Mouse (Mus musculus): ENCODE data around the gene Lmo3. TPM values are rescaled to one million over a fixed set of nuclear protein-coding genes. Genes with fewer than 3 reads are reported as not detected.
A peak's percentile ranks its signal among the peaks of the same experiment; 100 is the strongest.

Lmo3 gene
- total and polyA plus RNA-seq, 2 experiments: not detected

DNA sequence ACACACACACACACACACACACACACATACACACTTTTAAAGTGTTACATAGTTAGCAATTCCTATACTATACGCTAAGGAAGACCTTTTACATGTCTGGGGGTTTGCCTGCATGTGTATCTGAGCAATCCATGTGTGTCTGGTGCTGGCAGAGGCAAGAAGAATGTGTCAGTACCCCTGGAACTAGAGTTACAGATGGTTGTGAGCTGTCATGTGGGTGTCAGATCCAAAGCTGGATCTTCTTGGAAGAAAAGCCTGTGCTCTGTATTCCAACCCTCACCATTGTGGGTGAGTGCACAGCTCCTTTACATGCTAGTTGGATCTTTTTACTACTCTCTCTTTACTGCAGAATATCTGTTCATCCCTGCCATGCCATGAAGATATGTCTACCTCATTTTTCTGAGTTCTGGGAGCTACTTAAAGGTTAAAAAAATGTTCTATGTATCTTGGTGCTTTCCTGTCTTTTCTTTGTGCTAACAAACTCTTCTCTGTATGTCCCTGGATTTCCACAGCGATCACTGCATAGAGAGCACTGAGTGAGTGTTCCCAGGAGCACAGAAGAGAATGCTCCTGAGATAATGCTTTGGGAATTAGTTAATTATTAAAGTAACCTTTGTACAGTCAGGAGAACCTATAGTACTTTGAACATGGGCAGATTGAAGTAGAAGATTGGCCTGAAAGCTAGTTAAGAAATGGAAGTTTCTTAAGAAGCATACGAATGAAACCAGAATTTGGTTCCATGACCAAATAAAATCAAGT is 231.0 kb downstream of the Lmo3 start:
- Histone ChIP-seq H3K27ac (replicated peaks; ENCODE audit: insufficient read depth, low read depth, low read length) (0 out of 2 replicates have a peak overlapping the region, but pooled peaks have one; percentile 16), H3K9ac (ENCODE audit: low read depth, low read length) (no peak overlapping the region), H3K79me2 (ENCODE audit: control insufficient read depth, insufficient read depth, low read length) (no peaks in the 10 kb centered on the region), H3K4me1 (ENCODE audit: control insufficient read depth, insufficient read depth, low read length) (peaks cover 6% of the 10 kb centered on the region; the same call in 1 of the 2 replicates), H3K27me3 (ENCODE audit: control insufficient read depth, insufficient read depth, low read length) (no peaks in the 10 kb centered on the region), H3K36me3 (ENCODE audit: control insufficient read depth, insufficient read depth, low read length) (no peaks in the 10 kb centered on the region), H3K4me3 (ENCODE audit: insufficient read depth, low read depth, low read length) (no peak overlapping the region)
- TF ChIP-seq CTCF (IDR thresholded peaks at IDR 0.05; ENCODE audit: low read depth, low read length): no peak
- TF ChIP-seq POLR2A (IDR thresholded peaks at IDR 0.05; ENCODE audit: extremely low read depth, insufficient read depth, low read length): no peak
- peak; percentile 89 for DNase-seq (ENCODE audit: extremely low read depth, low read depth, low spot score)
- 37% methylated on average over 3 of the region's 3 CpGs for WGBS

GRCm38 (mm10) chr6:138346558-138346957 is 235.2 kb downstream of the Lmo3 start:
- Histone ChIP-seq H3K27me3 (ENCODE audit: control insufficient read depth, insufficient read depth, low read length) (no peaks in the 10 kb centered on the region), H3K79me2 (ENCODE audit: control insufficient read depth, insufficient read depth, low read length) (no peaks in the 10 kb centered on the region), H3K36me3 (ENCODE audit: control insufficient read depth, insufficient read depth, low read length) (no peaks in the 10 kb centered on the region), H3K4me1 (ENCODE audit: control insufficient read depth, insufficient read depth, low read length) (peaks cover 6% of the 10 kb centered on the region; the same call in 1 of the 2 replicates), H3K4me3 (ENCODE audit: insufficient read depth, low read depth, low read length) (no peak overlapping the region), H3K9ac (ENCODE audit: low read depth, low read length) (no peak overlapping the region), H3K27ac (replicated peaks; ENCODE audit: insufficient read depth, low read depth, low read length) (no peak overlapping the region)
- WGBS: 76% methylated on average over 4 of the region's 4 CpGs
- DNase-seq (ENCODE audit: extremely low read depth, low read depth, low spot score): no peak
- no peak for TF ChIP-seq POLR2A (IDR thresholded peaks at IDR 0.05; ENCODE audit: extremely low read depth, insufficient read depth, low read length)

DNA sequence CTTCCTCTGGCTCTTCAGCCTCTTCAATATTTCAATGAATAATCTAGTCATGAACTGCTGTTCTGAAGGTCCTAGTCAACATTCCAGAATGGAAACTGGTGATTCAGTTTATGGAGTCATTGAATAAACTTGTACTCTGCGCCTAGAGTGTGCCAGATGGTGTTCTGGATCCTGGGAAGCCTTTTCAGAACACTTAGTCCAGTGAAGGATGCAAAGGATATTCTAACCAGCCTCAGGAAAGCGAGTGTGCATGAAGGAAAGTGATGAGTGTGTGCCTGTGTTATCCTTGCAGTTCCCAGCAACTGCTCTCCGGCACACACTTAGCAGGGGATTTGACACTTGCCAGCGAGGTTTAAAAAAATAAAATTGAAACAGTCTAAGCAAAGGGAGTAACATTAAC is 245.9 kb downstream of the Lmo3 start:
- 87% methylated on average over 4 of the region's 4 CpGs for WGBS
- H3K4me3 ChIP-seq (ENCODE audit: insufficient read depth, low read depth, low read length): no peak overlapping the region
- TF ChIP-seq CTCF (IDR thresholded peaks at IDR 0.05; ENCODE audit: low read depth, low read length) (no peak), POLR2A (IDR thresholded peaks at IDR 0.05; ENCODE audit: extremely low read depth, insufficient read depth, low read length) (no peak)
- H3K79me2 ChIP-seq (ENCODE audit: control insufficient read depth, insufficient read depth, low read length): no peaks in the 10 kb centered on the region
- H3K9ac ChIP-seq (ENCODE audit: low read depth, low read length): no peak overlapping the region
- H3K4me1 ChIP-seq (ENCODE audit: control insufficient read depth, insufficient read depth, low read length): no peaks in the 10 kb centered on the region
- no peak overlapping the region for H3K27ac ChIP-seq (replicated peaks; ENCODE audit: insufficient read depth, low read depth, low read length)
- H3K36me3 ChIP-seq (ENCODE audit: control insufficient read depth, insufficient read depth, low read length): no peaks in the 10 kb centered on the region
- H3K27me3 ChIP-seq (ENCODE audit: control insufficient read depth, insufficient read depth, low read length): no peaks in the 10 kb centered on the region
- no peak for DNase-seq (ENCODE audit: extremely low read depth, low read depth, low spot score)

- WGBS: 85% methylated on average over 7 of the region's 7 CpGs
- no peak for DNase-seq (ENCODE audit: extremely low read depth, low read depth, low spot score)
Measured at GRCm38 (mm10) chr6:138333991-138334390, 247.8 kb downstream of the Lmo3 start.

GRCm38 (mm10) chr6:138325744-138326400 is 255.9 kb downstream of the Lmo3 start:
- Histone ChIP-seq H3K9ac (ENCODE audit: low read depth, low read length) (no peak overlapping the region), H3K27ac (replicated peaks; ENCODE audit: insufficient read depth, low read depth, low read length) (no peak overlapping the region), H3K79me2 (ENCODE audit: control insufficient read depth, insufficient read depth, low read length) (no peaks in the 10 kb centered on the region), H3K4me3 (ENCODE audit: insufficient read depth, low read depth, low read length) (no peak overlapping the region), H3K4me1 (ENCODE audit: control insufficient read depth, insufficient read depth, low read length) (no peaks in the 10 kb centered on the region), H3K27me3 (ENCODE audit: control insufficient read depth, insufficient read depth, low read length) (no peaks in the 10 kb centered on the region), H3K36me3 (ENCODE audit: control insufficient read depth, insufficient read depth, low read length) (no peaks in the 10 kb centered on the region)
- no peak for DNase-seq (ENCODE audit: extremely low read depth, low read depth, low spot score)
- no peak for TF ChIP-seq POLR2A (IDR thresholded peaks at IDR 0.05; ENCODE audit: extremely low read depth, insufficient read depth, low read length)
- no peak for TF ChIP-seq CTCF (IDR thresholded peaks at IDR 0.05; ENCODE audit: low read depth, low read length)
- 74% methylated on average over 3 of the region's 3 CpGs for WGBS

More at GRCm38 (mm10) chr6:138333991-138334390, 247.8 kb downstream of the Lmo3 start:
- Histone ChIP-seq H3K4me3 (ENCODE audit: insufficient read depth, low read depth, low read length) (no peak overlapping the region), H3K4me1 (ENCODE audit: control insufficient read depth, insufficient read depth, low read length) (no peaks in the 10 kb centered on the region), H3K9ac (ENCODE audit: low read depth, low read length) (no peak overlapping the region), H3K27ac (replicated peaks; ENCODE audit: insufficient read depth, low read depth, low read length) (no peak overlapping the region), H3K36me3 (ENCODE audit: control insufficient read depth, insufficient read depth, low read length) (no peaks in the 10 kb centered on the region), H3K27me3 (ENCODE audit: control insufficient read depth, insufficient read depth, low read length) (no peaks in the 10 kb centered on the region), H3K79me2 (ENCODE audit: control insufficient read depth, insufficient read depth, low read length) (no peaks in the 10 kb centered on the region)
- TF ChIP-seq CTCF (IDR thresholded peaks at IDR 0.05; ENCODE audit: low read depth, low read length) (no peak), POLR2A (IDR thresholded peaks at IDR 0.05; ENCODE audit: extremely low read depth, insufficient read depth, low read length) (no peak)

DNA sequence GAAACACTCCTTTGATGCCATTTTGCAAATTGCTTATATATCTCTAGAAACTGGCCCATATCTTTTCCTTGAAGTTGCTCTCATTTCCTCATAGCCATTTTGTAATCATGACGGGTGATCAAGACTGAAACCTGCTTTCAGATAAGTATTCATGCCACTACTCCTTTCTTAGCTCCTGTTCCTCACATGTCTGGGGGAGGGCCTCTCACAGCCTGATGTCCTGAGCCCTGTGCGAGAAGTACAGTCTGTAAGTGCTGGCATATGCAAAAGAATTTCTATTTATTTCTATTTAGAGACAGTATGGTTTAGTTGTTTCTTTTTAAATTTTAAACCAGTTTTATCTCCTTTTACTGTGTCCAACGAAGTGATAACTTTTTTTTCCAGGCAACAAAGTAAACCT is 256.6 kb downstream of the Lmo3 start:
- DNase-seq (ENCODE audit: extremely low read depth, low read depth, low spot score): no peak
- Histone ChIP-seq H3K36me3 (ENCODE audit: control insufficient read depth, insufficient read depth, low read length) (no peaks in the 10 kb centered on the region), H3K4me3 (ENCODE audit: insufficient read depth, low read depth, low read length) (no peak overlapping the region), H3K4me1 (ENCODE audit: control insufficient read depth, insufficient read depth, low read length) (no peaks in the 10 kb centered on the region), H3K27ac (replicated peaks; ENCODE audit: insufficient read depth, low read depth, low read length) (no peak overlapping the region), H3K27me3 (ENCODE audit: control insufficient read depth, insufficient read depth, low read length) (no peaks in the 10 kb centered on the region), H3K79me2 (ENCODE audit: control insufficient read depth, insufficient read depth, low read length) (no peaks in the 10 kb centered on the region), H3K9ac (ENCODE audit: low read depth, low read length) (no peak overlapping the region)
- TF ChIP-seq POLR2A (IDR thresholded peaks at IDR 0.05; ENCODE audit: extremely low read depth, insufficient read depth, low read length) (no peak), CTCF (IDR thresholded peaks at IDR 0.05; ENCODE audit: low read depth, low read length) (no peak)
- 68% methylated on average over 3 of the region's 3 CpGs for WGBS

Measured in liver, adult 2 months (tissue).